Mouse (Mus musculus) heart, postnatal 14 days (tissue): ENCODE data around the gene Glud1. TPM values are rescaled to one million over a fixed set of nuclear protein-coding genes. Genes with fewer than 3 reads are reported as not detected.
"Not testable (repeated sequence)": the region's sequence is repeated elsewhere in the genome, so short reads cannot be mapped to it uniquely, and the experiment has no call there.

ENCODE experiments used
- DNase-seq, 2 experiments: peaks; one replicate each; pipeline ENCODE4 v3.0.0; 2021 to 2022
- intact Hi-C: fragments of 180-260 bp; cut with DNase I; formaldehyde crosslinking; loops from one replicate; pipeline ENCODE4 v1.15.1; 2025
- total RNA-seq, 2 experiments: library from RNA; stranded (reverse); gene quantifications; 2 replicates each; pipeline ENCODE4 v1.2.3; 2021

The Glud1 gene
- total RNA-seq, 2 experiments from 2014 or later: 128 to 137 TPM

DNA sequence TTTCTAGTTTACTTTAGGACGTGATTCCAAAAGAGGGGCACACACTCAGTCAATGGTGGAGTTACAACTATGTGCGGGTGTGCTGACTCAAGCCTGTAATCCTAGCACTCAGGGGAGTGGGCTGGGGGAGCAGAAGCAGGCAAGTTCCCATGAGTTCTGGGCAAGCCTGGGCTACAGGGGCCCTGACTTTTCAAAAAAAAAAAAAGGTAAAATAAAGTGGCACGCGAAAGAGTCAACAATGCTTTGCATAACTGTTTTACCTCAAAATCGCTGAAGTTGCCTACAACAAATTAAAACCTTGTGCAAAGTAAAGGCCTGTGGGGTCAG lies 657 bp upstream of the Glud1 start:
- peak in 1 of 2 experiments; percentile 14 for DNase-seq
- intact Hi-C loops: loop anchor here (5.0 kb wide), 2 partner anchors 38 to 52 kb away; no protein-coding TSS in a partner anchor

DNA sequence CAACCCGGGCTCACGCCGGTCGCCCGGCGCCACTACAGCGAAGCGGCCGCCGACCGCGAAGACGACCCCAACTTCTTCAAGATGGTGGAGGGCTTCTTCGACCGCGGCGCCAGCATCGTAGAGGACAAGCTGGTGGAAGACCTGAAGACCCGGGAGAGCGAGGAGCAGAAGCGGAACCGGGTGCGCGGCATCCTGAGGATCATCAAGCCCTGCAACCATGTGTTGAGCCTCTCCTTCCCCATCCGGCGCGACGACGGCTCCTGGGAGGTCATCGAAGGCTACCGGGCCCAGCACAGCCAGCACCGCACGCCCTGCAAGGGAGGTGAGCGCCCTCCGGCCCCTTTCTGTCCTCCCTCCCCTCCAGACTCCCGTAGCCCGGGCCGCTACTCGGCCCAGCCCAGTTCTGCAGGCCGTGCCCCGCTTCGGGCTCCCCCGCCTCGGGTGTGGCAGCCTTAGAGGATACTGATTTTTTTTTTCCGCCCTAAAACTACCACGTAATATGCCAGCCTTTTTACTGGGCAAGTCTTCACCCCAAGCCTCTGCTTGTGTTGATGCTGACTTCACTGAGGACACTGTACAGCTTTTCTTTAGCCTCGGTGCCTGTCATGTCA lies 599 bp downstream of the Glud1 start:
- intact Hi-C loops: loop anchor here (5.0 kb wide), 2 partner anchors 39 to 51 kb away; no protein-coding TSS in a partner anchor
- DNase-seq: peak; percentile 62 to 64

DNA sequence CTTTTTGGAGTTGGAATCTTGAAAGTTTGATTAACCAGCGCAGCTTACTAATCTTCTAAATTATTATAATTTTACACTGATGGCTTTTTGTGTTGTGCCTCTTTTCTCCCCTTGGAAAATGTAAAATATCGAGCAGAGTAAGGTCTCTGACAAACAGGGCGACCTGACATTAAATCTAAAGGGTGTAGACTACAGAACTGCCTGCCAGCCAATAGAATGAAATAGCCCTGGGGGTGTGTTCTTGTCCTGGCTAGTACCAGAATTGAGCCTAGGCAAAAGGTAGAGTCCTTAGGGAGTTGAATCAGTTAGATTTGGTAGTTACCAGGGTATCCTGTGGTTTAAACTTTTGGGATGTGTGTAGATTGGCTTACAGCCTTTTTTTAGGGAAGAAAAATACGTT lies 1.2 kb downstream of the Glud1 start:
- peak in 1 of 2 experiments; percentile 17 for DNase-seq
- intact Hi-C loops: loop anchor here (5.0 kb wide), 2 partner anchors 39 to 51 kb away; no protein-coding TSS in a partner anchor

DNA sequence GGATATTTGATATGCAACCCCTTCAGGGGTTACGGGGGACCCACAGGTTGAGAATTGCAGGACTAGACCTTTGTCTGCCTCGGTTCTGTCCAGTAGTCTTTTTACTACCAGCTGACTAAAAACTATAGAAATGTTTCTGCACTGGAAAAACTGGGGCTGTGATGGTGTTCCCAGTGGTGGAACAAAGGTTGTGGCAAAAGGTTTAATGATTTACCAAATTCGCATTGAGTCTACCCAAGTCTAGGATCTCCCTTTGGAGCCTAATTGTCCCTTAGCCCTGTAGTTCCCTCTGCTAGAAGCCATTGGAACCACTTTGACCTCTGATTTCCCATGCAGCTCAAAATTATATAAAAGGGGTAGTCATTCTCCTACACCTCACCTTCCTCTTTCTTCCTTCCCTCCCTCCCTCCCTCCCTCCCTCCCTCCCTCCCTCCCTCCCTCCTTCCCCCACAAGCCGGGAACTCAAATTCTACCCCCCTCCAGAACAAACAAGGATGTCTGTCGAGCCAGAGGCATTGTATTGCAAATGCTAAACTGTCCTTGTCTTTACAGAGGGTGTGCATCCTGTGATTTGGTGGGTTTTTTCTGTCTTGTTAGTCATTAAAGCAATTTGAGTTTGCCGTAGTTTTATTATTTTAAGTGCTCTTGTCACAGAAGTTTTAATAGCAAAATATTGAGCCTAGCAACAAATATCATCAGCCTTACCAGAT lies 2.0 kb downstream of the Glud1 start:
- DNase-seq: no peak
- intact Hi-C loops: loop anchor here (5.0 kb wide), 2 partner anchors 40 to 50 kb away; no protein-coding TSS in a partner anchor

DNA sequence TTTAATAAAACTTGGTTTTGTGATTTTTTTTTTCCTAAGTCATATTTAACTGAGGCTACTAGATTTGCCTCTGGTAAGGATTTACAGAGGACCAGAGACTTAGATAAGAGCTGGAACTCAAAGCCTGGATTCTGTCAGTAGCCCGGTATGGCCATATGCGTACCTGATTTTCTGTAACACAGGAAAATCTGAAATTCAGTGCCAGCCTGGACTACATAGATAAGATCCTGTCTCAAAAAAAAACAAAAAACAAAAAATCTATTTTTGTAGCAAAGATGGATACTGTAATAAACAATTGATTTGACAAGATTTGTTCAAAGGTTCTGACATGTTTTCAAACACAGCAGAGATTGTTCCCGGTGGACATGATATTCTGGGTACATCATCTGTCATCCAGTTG lies 3.1 kb downstream of the Glud1 start:
- DNase-seq: no peak
- intact Hi-C loops: loop anchor here (5.0 kb wide), 2 partner anchors 41 to 49 kb away; no protein-coding TSS in a partner anchor

DNA sequence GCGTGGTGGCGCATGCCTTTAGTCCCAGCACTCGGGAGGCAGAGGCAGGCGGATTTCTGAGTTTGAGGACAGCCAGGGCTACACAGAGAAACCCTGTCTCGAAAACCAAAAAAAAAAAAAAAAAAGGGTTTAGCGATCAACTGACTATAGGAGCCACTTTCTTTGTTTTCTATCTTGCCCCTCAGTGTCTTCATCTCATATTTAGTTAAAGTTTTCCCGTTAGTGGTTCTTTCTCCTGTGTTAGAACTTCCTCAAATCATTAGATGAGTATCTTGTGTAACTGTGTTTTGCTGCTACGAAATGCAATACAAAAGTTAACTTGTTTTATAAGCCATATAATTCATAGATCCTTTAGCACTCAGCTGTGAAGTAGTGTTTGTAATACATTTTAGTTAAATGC lies 3.9 kb downstream of the Glud1 start:
- not testable (repeated sequence) for DNase-seq
- intact Hi-C loops: loop anchor here (5.0 kb wide), 2 partner anchors 42 to 48 kb away; no protein-coding TSS in a partner anchor

DNA sequence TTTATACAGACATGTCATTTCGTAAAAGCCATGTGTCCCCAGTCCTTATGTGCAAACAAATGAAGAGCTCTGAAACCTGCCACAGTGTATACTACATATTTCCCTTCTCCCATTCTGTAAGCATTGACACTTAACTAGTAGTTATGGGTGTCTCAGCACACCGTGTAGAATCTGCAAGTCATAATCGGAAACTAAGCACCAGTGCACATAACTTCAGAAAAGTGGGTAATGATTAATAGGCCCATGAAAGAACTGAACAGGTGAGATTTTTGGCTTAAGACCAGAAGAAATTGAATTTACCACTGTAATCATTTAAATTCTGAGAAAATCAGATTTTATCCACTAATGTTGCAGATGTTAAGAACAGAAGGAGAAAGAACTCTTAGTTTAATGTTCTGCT lies 4.3 kb downstream of the Glud1 start:
- intact Hi-C loops: loop anchor here (5.0 kb wide), 2 partner anchors 42 to 48 kb away; no protein-coding TSS in a partner anchor
- no peak for DNase-seq

DNA sequence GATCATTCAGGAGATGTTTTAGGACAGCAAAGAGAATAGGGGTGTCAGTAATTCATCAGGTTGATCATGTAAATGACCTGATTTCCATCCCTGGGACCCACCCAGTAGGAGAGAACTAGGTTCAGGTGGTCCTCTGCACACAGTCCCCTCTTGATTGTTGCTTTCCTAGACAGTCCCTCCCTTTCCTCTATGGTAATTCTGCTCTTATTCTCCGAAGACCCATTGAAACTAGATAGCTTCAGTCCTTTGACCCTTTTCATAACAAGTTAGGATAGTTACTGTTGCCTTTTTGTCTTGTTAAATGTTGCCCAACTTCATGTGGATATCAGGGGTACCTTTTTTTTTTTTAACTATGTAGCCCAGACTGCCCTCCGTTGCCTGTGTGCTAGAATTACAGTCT lies 5.8 kb downstream of the Glud1 start:
- DNase-seq: no peak
- intact Hi-C loops: no loop called here

DNA sequence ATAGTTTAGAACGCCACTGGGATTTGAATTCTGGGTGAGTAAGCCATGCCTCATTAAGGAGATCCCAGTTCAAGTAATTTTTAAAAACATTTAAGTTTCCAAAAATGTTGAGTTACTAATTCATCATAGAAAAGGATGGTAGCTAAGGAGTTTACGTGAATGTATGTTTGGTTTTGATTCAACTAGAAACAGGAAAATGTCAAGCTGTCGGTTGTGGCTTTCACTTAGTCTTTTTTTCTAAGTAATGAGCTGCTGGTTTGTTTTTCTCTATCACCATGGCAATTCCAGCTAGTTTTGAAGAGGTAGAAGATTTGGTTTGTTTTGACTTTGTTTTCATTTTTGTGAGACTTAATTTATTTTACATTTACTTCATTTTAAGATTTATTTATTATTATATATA lies 6.9 kb downstream of the Glud1 start:
- no peak for DNase-seq
- intact Hi-C loops: no loop called here

DNA sequence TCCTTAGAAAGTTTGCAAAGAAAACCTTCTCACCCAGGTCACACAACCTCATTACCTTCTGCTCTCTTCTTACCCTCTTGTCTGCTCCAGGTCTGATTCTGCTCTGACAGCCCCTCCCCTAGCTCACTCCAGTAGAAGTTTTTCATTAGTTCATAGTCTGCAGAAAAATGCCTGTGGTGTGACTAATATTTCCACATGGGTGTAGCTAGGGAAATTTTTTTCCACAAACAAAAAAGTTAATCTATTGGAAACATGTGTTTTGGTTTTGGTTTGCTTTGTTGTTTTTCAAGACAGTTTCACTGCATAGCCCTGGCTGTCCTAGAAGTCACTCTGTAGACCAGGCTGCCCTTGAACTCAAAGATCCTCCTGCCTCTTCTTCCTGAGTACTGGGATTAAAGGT lies 7.6 kb downstream of the Glud1 start:
- intact Hi-C loops: no loop called here
- DNase-seq: no peak

DNA sequence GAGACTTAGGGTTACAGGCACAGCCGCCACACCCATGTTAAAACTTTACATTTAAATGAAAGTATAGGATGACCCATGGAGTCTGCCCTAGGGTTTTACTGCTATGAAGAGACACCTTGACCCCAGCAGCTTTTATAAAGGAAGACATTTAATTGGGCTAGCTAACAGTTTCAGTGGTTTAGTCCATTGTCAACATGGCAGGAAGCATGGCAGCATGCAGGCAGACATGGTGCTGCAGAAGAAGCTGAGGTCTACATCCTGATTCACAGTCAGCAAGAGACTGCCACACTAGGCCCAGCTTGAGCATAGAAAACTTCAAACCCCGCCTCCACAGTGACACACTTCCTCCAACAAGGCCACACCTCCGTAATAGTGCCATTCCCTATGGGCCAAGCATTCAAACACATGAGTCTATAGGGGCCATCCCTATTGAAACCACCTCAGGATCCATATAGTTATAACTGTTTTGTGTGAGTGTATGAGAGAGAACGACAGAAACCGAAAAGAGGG lies 13.1 kb downstream of the Glud1 start:
- no peak for DNase-seq
- intact Hi-C loops: no loop called here

DNA sequence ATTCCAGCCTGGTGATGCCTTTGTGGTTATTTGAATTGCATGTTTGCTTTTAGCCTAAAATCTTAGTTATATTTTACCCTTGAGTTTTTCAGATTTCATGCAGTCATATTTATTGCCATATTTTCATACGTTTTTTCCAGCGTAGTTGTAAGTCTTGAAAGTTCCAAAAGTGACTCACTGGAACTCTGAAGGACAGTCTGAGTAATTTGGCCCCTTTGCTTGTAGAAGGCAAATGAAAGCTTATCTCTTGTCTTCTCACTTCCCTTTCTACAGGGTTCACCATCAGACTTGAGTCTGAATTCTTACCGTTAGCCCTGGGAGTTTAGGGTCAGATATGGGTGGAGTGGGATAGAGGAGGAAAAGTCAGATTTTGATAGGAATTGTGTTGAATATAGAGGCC lies 16.1 kb downstream of the Glud1 start:
- intact Hi-C loops: no loop called here
- DNase-seq: no peak

DNA sequence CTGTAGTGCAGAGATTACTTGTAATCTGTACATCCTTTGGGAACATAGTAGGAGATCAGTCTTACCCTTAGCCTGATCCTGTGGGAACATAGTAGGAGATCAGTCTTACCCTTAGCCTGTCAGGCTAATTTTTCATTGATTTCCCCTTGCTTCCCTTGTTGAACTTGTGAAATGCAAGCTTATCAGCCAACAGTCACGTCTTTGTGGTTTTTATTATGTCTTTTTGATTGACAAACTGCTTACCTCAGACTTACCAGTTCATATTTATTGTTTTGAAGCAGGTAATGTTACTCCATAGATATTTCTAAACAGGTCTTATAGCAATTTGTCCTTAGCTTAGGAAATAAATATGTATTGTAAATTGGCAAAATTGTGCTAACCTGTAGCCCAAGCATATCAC lies 17.1 kb downstream of the Glud1 start:
- intact Hi-C loops: no loop called here

DNA sequence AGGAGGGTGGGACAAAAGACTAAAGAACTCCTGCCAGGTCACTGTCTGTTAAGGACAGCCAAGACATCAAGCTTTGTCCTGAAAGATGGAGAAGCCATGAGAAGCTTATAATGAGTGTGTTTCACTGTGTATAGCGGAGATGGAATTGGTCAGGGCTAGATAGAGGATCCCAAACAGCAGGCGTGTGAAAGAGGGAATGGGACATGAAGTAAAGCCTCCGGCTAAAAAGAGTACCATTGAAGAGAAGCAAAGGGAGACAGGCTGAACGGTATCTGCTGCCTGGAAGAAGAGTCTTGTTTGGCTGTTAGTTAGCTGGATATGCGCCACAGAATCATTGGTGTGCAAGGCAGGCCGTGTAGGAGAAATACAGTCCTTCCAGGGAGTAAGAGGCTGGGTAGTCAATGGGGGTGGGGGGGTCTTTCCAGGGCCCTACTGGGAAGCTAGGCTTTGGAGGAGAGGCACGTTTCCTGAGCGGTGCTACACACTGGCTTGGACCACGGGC lies 20.2 kb downstream of the Glud1 start:
- intact Hi-C loops: no loop called here
- no peak for DNase-seq

More for the DNA sequence above, 17.1 kb downstream of the Glud1 start:
- DNase-seq: no peak

DNA sequence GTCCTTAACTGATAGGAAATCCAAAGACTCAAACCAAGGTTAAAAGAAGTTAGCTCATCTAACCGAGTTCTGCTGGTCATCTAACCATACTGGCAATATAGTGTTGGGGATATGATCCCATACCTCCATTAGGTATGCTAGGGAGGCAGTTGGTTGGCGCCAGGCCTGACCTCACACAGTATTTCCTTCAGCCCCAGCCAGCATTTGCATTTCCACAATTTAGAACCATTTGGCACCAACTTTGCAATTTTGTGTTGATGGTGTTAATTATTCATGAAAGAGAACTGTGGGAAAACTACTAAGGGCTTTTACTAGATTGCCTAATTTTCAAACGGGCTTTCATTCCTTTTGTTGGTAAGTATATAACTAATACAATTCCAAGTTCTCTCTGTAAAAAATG lies 21.4 kb downstream of the Glud1 start:
- DNase-seq: no peak
- intact Hi-C loops: no loop called here

DNA sequence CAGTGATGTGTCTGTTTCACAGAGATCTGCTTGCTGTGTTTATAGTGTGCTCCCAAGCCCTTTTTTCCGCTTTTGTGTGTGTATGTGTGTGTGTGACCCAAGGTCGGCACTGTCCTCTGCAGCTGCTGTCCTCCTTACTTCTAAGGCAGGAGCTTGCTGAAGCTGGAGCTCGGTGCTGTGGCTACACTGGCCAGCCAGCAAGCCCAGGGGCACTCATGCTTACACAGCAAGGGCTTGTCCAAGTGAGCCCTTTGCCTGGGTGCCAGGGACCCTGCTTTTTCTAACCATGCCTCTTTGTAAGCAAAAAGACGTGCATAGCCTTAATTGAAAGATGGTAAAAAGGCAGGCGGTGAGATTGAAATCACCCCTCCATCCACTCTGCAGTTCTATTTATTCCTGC lies 21.9 kb downstream of the Glud1 start:
- intact Hi-C loops: no loop called here
- no peak for DNase-seq

DNA sequence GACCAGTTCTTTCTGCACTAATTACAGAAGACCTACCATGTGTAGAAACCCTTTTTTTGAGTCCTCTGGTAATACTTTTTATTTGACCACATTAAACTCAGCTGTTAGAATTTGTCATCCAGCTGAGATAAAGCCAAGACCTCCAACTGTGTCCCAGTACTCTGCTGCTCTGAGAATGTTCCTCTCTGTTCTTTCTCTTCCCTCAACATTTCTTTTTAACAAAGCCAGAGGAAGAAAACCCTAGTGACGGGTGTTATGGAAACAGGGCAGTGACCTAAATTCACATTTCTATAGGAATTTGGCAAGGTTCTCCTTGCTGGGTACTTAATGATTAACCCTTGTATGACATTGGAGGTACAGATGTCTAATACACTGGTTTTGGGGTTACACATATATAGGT lies 28.9 kb downstream of the Glud1 start:
- intact Hi-C loops: no loop called here
- no peak for DNase-seq

DNA sequence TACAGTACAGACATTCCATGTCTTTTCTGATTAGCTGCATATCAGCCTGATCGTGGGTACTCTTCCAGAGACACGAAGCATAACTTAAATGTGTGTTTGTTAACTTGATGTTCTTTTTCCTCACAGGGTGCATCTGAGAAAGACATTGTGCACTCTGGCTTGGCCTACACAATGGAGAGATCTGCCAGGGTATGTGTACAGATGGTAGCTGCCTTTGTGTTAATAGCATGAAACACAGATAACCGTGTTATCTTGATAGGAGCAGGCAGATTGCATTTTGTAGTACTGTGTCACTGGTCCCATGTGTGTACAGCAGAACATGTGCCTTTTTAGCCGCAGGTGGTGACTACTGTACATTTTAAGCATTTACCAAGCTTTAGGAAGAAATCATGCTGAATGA lies 31.5 kb downstream of the Glud1 start:
- intact Hi-C loops: no loop called here
- DNase-seq: no peak

DNA sequence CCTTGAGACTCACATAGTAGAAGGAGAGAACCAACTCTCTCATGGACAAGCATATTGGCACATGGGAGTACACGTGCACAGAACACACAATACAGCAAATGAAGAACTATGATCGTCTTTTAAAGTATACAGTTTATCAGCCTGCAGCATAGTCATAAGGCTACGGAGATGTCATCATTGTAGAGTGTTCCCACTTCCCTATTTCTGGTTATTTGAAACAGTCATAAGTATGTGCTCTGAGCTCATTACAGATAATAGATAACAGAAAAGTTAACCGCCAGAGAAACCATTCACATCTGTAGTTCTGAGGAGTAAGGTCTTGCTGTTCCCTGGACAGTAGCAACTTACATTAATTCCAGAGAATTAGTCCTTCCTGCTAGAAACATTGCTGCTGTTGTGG lies 32.6 kb downstream of the Glud1 start:
- no peak for DNase-seq
- intact Hi-C loops: no loop called here

DNA sequence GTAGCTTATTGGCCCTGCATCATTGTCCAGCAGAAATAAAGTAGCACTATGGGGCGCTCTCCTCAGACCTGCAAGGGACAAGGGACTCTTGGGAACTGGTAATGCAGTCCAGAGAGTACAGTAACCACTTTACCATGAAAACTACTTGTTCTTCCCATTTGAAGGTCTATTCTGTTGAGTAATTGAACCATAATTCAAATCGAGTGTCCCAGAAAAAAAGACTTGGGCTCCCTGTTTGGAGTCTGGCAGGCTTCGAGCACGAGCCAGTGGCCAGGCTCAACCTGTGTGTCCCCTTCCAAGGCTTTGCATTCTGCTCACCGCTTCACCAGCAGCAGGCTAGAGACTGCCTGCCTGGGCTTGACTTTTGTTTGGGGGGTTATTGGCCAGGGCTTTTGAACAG lies 33.8 kb downstream of the Glud1 start:
- intact Hi-C loops: no loop called here

DNA sequence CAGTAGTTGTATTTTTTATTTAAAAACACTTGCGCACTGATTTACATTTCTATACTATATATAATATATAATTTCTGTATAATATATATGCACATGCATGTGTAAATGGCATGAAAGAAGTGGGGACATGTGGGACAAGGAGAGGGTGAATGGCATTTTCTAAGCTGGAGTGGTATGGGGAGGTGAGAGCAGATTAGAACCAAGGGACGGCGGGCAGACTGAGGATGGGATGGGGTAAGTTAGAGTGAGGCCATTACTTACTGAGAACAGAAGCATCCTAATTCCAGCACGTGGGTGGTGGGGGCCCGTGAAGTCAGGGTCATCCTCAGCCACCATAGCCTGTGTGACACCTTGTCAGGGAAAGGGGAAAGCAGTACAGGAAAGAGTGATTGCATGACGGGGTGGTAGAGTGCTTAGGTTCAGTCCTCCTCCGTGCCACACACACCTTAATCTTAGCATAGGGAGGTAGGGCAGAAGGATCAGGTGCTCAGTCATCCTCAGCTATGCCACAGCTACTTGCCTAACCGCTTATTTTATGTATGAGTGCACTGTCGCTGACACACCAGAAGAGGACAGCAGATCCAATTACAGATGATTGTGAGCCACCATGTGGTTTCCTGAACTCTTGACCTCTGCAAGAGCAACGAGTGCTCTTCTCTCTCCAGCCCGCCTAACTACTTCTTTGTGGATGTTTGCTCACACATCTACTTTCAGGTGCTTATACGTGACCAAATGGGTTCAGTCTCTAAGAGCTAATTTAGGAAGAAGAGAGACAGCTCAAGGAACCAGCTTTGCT lies 35.4 kb downstream of the Glud1 start:
- intact Hi-C loops: no loop called here
- no peak for DNase-seq

More for the DNA sequence above, 33.8 kb downstream of the Glud1 start:
- no peak for DNase-seq
